Comparison of ENCODE assay signal across 20 mouse cellular contexts in genomic region chr15:18823420-18823819, GRCm38 (mm10). TPM values are rescaled to one million over a fixed set of nuclear protein-coding genes. Genes with fewer than 3 reads are reported as not detected.
DNase-seq lines count a peak whose midpoint lies in the region; ATAC-seq and TF ChIP-seq lines count a peak whose summit lies in the region.
"Had no signal": no experiment of that assay in that cellular context is flagged by ENCODE, and none has a peak within 500 bp of the region (broad histone marks: within the 10 kb centered on the region; RNA-seq: fewer than 3 reads in every experiment).

No protein-coding gene starts in this region.

- no peak overlapping the region for H3K9ac ChIP-seq in liver, embryonic 12.5 days
- H3K9ac ChIP-seq: liver, postnatal 0 days had no signal

- TF ChIP-seq CTCF in left cerebral cortex, adult 2 months (IDR thresholded peaks at IDR 0.05), result no peak

- no peak overlapping the region for H3K4me2 ChIP-seq in liver, embryonic 12.5 days

- intact Hi-C loops in left cerebral cortex, adult 2 months (cut with DNase I), result loop anchor here (10.0 kb wide), 3 partner anchors 161 to 1719 kb away; no protein-coding TSS in a partner anchor
- intact Hi-C loops in left cerebral cortex, postnatal 25 days (cut with DNase I), result loop anchor here (5.0 kb wide), 1 partner anchor 269 kb away; no protein-coding TSS in a partner anchor

- ATAC-seq in activated CD4-positive, CD25-positive, alpha-beta regulatory T cell, adult 4 months, result peak; percentile 56
- ATAC-seq in megakaryocyte, adult 5-6 weeks (ENCODE audit: poor library complexity, severe bottlenecking), result peak; percentile 73
- ATAC-seq in liver, embryonic 12.5 days, result no peak
- ATAC-seq: liver, postnatal 0 days had no signal

- H3K27ac ChIP-seq in left cerebral cortex, adult 2 months, result peak overlapping the region; percentile 25; the same call in 1 of the 2 replicates
- no peak overlapping the region for H3K27ac ChIP-seq in liver, embryonic 12.5 days
- H3K27ac ChIP-seq: kidney, postnatal 0 days had no signal

- H3K27me3 ChIP-seq in liver, embryonic 12.5 days (replicated peaks), result peaks cover 5% of the 10 kb centered on the region; the same call in 1 of the 2 replicates

- no peaks in the 10 kb centered on the region for H3K36me3 ChIP-seq in liver, embryonic 12.5 days

- peak overlapping the region; percentile 55; the same call in 1 of the 2 replicates for H3K4me3 ChIP-seq in left cerebral cortex, adult 2 months
- H3K4me3 ChIP-seq in liver, embryonic 12.5 days, result no peak overlapping the region
- H3K4me3 ChIP-seq: megakaryocyte, embryonic 14.5 days had no signal

- DNase-seq in left cerebral cortex, adult 2 months (ENCODE audit: extremely low spot score in 1 of 2, low spot score in 2 of 2), result no peak
- DNase-seq in left cerebral cortex, postnatal 25 days (ENCODE audit: low spot score in 2 of 2), result no peak
- DNase-seq in CD4-positive helper T cell, adult 2 months (ENCODE audit: low read depth, low spot score), result peak; percentile 1
- no peak for DNase-seq in adrenal gland, adult (ENCODE audit: inconsistent age in 2 of 2, low spot score in 1 of 2)
- no peak for DNase-seq in heart, adult 11 months
- DNase-seq: adrenal gland, adult 2 months; cerebellum, postnatal 14 days; gastrocnemius, postnatal 10 days; kidney, adult 18-20 months; left cerebral cortex, postnatal 4 days; liver; liver, postnatal 0 days; lung, postnatal 10 days; retina, postnatal 1 day; right cerebral cortex, postnatal 4 days had no signal

- WGBS in liver, embryonic 12.5 days (ENCODE audit: insufficient replicate concordance), result 56% methylated on average over 2 of the region's 2 CpGs

- H3K4me1 ChIP-seq in liver, embryonic 12.5 days, result no peaks in the 10 kb centered on the region

- no peaks in the 10 kb centered on the region for H3K9me3 ChIP-seq in liver, embryonic 12.5 days (replicated peaks)
- H3K9me3 ChIP-seq: megakaryocyte, embryonic 14.5 days had no signal

RNA-seq across cellular contexts. Expression of gene Cdh10, which starts 4.7 kb away (rescaled TPM):
- total RNA-seq in left cerebral cortex, adult 2 months (2021), result 10 to 100 TPM; 51.9 to 60.5 TPM
- total RNA-seq in left cerebral cortex, postnatal 25 days (2021), result 10 to 100 TPM; 63.6 to 67.0 TPM
- not detected for polyA plus RNA-seq in activated CD4-positive, CD25-positive, alpha-beta regulatory T cell, adult 4 months (2017; shearing (Covaris generic))
- not detected in 2 replicates for total RNA-seq in megakaryocyte, adult 5-6 weeks (2015)
- total RNA-seq in megakaryocyte, adult 5-6 weeks (2017), result not detected in 2 replicates
- 0.20 and 0.66 TPM in 2 replicates for polyA plus RNA-seq in liver, embryonic 12.5 days (2016; fragmentation: Nextera tagmentation; extraction: Ambion mirVana)
- polyA plus RNA-seq: liver, postnatal 0 days had no signal

Comparison
In these comparisons a context has a peak if more than half of its experiments do, and no peak if none do; other contexts are left out.
1. RNA of gene Cdh10, which starts 4.7 kb away (total RNA-seq): 63.6 to 67.0 TPM in left cerebral cortex, postnatal 25 days and 51.9 to 60.5 TPM in left cerebral cortex, adult 2 months; not detected in megakaryocyte, adult 5-6 weeks; every median in the first group is over 10 times any median in the second.